Mouse (Mus musculus): ENCODE data around the gene Yipf3. TPM values are rescaled to one million over a fixed set of nuclear protein-coding genes. Genes with fewer than 3 reads are reported as not detected.

Gene Yipf3
- polyA plus RNA-seq, 1 experiment: 143 TPM

DNA sequence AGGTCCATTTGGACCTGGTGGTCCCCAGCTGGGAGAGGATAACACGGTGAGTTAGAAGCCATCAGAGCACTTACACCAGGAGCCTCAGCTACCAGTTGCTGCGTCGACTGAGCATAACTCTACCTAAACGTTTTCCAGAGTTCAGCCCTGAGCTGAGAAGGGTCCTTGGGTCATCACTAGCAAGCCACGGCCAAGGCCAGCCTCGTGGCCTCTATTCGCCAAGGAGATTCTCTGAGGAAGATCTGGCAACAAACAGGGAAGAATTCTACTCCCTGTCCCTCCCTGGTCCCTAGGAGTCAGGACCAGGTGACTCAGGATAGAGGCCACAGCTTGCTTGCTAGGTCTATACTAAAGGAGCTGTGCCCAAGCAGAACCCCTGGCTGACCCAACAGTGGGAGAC, 19.6 kb downstream of the Yipf3 start:
- no peak overlapping the region for H3K4me3 ChIP-seq (ENCODE audit: insufficient read depth, low read length)
- H3K4me1 ChIP-seq (ENCODE audit: control insufficient read depth, insufficient read depth, low read length): no peaks in the 10 kb centered on the region
- H3K27ac ChIP-seq (ENCODE audit: insufficient read depth, low read depth, low read length): no peak overlapping the region
- TF ChIP-seq CTCF (IDR thresholded peaks at IDR 0.05; ENCODE audit: low read depth, low read length): no peak
- TF ChIP-seq POLR2A (IDR thresholded peaks at IDR 0.05; ENCODE audit: borderline replicate concordance, low read depth, low read length): no peak

DNA sequence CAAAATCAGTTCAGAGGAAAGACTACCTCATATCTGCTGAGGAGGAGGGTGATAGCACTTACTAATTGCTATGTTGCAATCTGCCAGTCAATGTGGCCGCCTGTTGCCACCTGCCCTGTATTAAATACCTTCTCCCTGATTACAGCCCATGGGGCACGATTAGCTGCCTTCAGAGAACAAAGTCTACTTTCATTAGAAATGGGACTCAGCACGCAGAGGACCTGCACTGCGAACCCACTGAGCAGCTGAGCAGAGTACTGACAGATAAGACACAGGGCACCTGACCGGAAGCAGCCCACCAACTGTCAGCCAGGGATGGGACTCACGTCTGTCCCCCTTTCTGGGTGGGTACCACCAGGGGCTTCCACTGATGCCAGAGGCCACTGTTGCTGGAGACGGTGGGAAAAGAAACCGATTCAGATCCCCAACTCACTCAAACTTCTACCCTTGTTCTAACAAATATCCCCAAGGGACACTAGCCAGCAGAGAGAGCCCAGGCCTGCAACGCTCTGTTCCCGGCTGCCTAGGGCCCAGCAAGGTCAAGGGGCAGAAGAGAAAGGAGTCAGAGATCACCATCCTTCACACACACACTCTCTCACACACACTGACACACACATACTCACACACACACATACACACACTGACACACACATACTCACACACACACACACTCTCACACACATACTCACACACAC, 20.3 kb downstream of the Yipf3 start:
- H3K4me1 ChIP-seq (ENCODE audit: control insufficient read depth, insufficient read depth, low read length): no peaks in the 10 kb centered on the region
- H3K27ac ChIP-seq (ENCODE audit: insufficient read depth, low read depth, low read length): no peak overlapping the region
- no peak overlapping the region for H3K4me3 ChIP-seq (ENCODE audit: insufficient read depth, low read length)
- TF ChIP-seq POLR2A (IDR thresholded peaks at IDR 0.05; ENCODE audit: borderline replicate concordance, low read depth, low read length) (no peak), CTCF (IDR thresholded peaks at IDR 0.05; ENCODE audit: low read depth, low read length) (no peak)

DNA sequence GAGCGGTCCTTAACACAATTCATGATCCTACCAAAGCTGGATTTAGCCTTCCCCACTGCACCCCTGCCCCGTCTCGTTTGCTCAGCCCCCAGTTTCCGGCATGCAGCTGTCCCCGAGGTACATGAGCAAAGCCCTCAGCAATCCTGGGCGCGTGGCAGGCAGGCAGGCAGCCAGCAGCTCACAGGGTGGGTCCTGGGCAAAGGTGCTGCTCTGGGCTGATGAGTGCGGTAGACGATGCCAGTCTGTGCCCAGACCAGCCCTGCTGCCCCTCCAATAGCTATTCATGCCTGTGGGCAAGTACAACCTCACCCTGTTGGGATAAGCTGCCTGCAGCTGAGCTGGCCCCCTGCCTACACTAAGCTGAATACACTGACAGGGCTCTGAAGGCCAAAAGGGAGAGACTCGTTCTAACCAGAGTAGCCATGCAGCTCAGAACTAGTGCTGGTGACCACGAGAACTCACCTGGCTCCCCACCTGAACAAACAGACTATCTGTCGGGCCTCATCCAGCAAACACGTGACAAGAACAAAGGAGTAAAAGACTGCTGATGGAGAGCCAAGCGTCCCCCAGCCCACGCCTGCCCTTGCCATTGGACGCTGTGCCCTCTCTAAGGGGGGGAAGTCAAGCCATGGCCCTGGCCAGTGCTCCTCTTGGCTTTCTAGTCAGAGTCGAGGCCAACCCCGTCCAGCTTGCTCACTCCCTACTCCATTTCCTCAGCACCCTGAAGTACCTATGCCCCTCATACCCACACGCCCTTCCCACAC, 22.1 kb downstream of the Yipf3 start:
- Histone ChIP-seq H3K4me3 (ENCODE audit: insufficient read depth, low read length) (no peak overlapping the region), H3K27ac (ENCODE audit: insufficient read depth, low read depth, low read length) (no peak overlapping the region), H3K4me1 (ENCODE audit: control insufficient read depth, insufficient read depth, low read length) (no peaks in the 10 kb centered on the region)
- no peak for TF ChIP-seq POLR2A (IDR thresholded peaks at IDR 0.05; ENCODE audit: borderline replicate concordance, low read depth, low read length)
- TF ChIP-seq CTCF (IDR thresholded peaks at IDR 0.05; ENCODE audit: low read depth, low read length): no peak

DNA sequence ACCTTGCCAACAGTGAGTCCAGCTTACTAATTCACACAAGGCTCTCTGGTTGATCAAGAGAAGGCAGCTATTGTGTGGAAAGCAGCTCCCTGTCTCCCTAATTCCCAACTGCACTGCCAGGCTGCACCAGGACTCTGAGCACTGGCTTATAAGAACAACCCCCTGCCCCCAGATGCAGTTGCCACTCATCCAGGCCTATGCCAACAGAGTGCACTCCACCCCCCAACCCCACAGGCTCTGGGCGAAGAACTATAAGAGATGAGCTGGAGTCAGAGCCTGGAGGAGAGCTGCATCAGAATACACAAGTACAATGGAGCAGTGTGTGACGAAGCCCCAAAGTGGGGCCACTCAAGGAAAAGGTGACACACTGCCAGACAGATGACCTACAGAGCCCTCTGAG, 24.2 kb downstream of the Yipf3 start:
- TF ChIP-seq CTCF (IDR thresholded peaks at IDR 0.05; ENCODE audit: low read depth, low read length) (no peak), POLR2A (IDR thresholded peaks at IDR 0.05; ENCODE audit: borderline replicate concordance, low read depth, low read length) (no peak)
- Histone ChIP-seq H3K4me1 (ENCODE audit: control insufficient read depth, insufficient read depth, low read length) (no peaks in the 10 kb centered on the region), H3K27ac (ENCODE audit: insufficient read depth, low read depth, low read length) (no peak overlapping the region), H3K4me3 (ENCODE audit: insufficient read depth, low read length) (no peak overlapping the region)

DNA sequence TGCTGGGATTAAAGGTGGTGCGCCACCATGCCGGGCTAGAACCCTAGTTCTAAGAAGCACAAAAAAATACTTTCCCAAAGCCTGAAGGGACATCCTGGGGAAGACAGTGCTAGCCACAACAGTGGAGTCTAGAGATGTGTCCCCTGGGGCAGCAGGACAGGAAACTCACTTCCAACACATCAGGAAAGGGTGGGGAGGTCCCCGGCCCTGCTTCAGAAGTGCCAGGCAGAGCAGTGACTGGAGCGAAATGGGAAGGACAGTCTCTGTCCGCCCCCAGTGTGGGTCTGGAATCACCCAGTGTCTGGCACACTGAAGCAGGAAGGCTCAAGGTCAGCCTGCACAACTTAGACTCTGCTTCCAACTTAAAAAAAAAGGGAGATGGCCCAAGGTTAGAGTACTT, 24.8 kb downstream of the Yipf3 start:
- Histone ChIP-seq H3K4me3 (ENCODE audit: insufficient read depth, low read length) (no peak overlapping the region), H3K4me1 (ENCODE audit: control insufficient read depth, insufficient read depth, low read length) (no peaks in the 10 kb centered on the region), H3K27ac (ENCODE audit: insufficient read depth, low read depth, low read length) (no peak overlapping the region)
- TF ChIP-seq POLR2A (IDR thresholded peaks at IDR 0.05; ENCODE audit: borderline replicate concordance, low read depth, low read length): no peak
- no peak for TF ChIP-seq CTCF (IDR thresholded peaks at IDR 0.05; ENCODE audit: low read depth, low read length)

GRCm38 (mm10) chr17:46273803-46274236, 25.9 kb downstream of the Yipf3 start:
- no peak overlapping the region for H3K27ac ChIP-seq (ENCODE audit: insufficient read depth, low read depth, low read length)
- no peak overlapping the region for H3K4me3 ChIP-seq (ENCODE audit: insufficient read depth, low read length)
- TF ChIP-seq CTCF (IDR thresholded peaks at IDR 0.05; ENCODE audit: low read depth, low read length) (no peak), POLR2A (IDR thresholded peaks at IDR 0.05; ENCODE audit: borderline replicate concordance, low read depth, low read length) (no peak)
- H3K4me1 ChIP-seq (ENCODE audit: control insufficient read depth, insufficient read depth, low read length): no peaks in the 10 kb centered on the region

DNA sequence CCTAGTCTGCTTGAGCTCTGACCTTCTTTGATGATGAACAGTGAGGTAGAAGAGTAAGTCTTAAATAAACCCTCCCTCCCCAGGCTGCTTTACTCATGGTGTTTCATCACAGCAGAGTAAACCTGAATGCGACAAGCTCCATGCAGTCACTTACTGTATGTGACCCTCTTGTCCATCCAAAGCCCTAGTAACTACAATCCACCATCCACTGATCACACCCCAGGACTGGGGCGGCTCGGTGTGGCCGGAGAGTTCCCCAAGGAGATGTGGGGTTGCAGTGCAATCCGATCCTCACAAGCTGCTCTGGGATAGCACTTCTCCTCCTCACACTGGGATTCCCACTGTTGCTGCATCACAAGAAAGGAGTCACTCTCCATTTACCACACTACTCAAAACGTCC, 26.6 kb downstream of the Yipf3 start:
- H3K4me1 ChIP-seq (ENCODE audit: control insufficient read depth, insufficient read depth, low read length): no peaks in the 10 kb centered on the region
- TF ChIP-seq POLR2A (IDR thresholded peaks at IDR 0.05; ENCODE audit: borderline replicate concordance, low read depth, low read length): no peak
- TF ChIP-seq CTCF (IDR thresholded peaks at IDR 0.05; ENCODE audit: low read depth, low read length): no peak
- no peak overlapping the region for H3K27ac ChIP-seq (ENCODE audit: insufficient read depth, low read depth, low read length)
- H3K4me3 ChIP-seq (ENCODE audit: insufficient read depth, low read length): no peak overlapping the region

DNA sequence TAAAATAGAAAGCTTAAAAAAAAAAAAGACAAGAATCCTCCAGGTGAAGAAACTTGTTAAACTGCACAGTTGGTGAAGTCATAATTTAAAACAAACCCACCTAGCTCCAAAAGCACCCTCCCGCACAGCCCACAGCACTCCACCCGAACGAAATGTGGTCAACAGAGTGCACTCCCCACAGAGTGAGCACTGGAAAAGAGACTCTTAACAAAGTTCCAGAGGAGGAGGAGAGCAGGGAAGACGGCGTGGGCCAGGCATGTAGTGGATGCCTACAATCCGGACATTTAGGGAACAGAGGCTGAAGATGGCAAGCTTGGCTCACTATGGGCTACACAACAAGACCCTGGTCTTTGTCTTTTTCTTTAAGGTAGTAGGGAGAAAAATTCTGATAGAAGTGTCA, 27.2 kb downstream of the Yipf3 start:
- H3K27ac ChIP-seq (ENCODE audit: insufficient read depth, low read depth, low read length): no peak overlapping the region
- no peak overlapping the region for H3K4me3 ChIP-seq (ENCODE audit: insufficient read depth, low read length)
- TF ChIP-seq POLR2A (IDR thresholded peaks at IDR 0.05; ENCODE audit: borderline replicate concordance, low read depth, low read length) (no peak), CTCF (IDR thresholded peaks at IDR 0.05; ENCODE audit: low read depth, low read length) (no peak)
- no peaks in the 10 kb centered on the region for H3K4me1 ChIP-seq (ENCODE audit: control insufficient read depth, insufficient read depth, low read length)

DNA sequence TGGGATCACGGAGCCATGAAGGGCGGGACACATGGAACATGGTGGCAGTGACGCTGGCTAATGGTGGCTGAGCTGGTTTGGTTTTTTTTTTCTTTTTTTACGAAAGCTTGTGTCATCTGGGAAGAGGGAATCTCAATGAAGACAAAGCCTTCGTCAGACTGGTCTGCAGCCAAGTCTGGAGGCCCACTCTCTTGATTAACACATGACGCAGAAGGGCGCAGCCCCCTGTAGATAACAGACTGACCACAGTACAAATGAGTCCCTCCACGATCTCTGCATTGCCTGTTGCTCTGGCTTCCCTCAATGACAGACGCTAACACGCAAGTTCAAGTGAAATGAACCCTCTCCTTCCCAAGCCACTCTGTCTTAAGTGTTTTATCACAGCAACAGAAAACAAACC, 27.6 kb downstream of the Yipf3 start:
- Histone ChIP-seq H3K27ac (ENCODE audit: insufficient read depth, low read depth, low read length) (no peak overlapping the region), H3K4me1 (ENCODE audit: control insufficient read depth, insufficient read depth, low read length) (no peaks in the 10 kb centered on the region), H3K4me3 (ENCODE audit: insufficient read depth, low read length) (no peak overlapping the region)
- TF ChIP-seq CTCF (IDR thresholded peaks at IDR 0.05; ENCODE audit: low read depth, low read length) (no peak), POLR2A (IDR thresholded peaks at IDR 0.05; ENCODE audit: borderline replicate concordance, low read depth, low read length) (no peak)

GRCm38 (mm10) chr17:46277586-46277985, 29.7 kb downstream of the Yipf3 start:
- Histone ChIP-seq H3K4me1 (ENCODE audit: control insufficient read depth, insufficient read depth, low read length) (peaks cover 6% of the 10 kb centered on the region), H3K27ac (ENCODE audit: insufficient read depth, low read depth, low read length) (no peak overlapping the region), H3K4me3 (ENCODE audit: insufficient read depth, low read length) (no peak overlapping the region)
- TF ChIP-seq CTCF (IDR thresholded peaks at IDR 0.05; ENCODE audit: low read depth, low read length) (no peak), POLR2A (IDR thresholded peaks at IDR 0.05; ENCODE audit: borderline replicate concordance, low read depth, low read length) (no peak)

Data from bone marrow macrophage, adult 2 months (primary cell).